Mouse (Mus musculus): Measurements from ENCODE around the gene Palm. TPM values are rescaled to one million over a fixed set of nuclear protein-coding genes. Genes with fewer than 3 reads are reported as not detected.

Palm gene
- polyA plus RNA-seq, 1 experiment from 2014 or later = 80.7 TPM

GRCm38 (mm10) chr10:79822372-79822771 lies 29.0 kb downstream of the Palm start:
- WGBS = 46% methylated on average over 17 of the region's 17 CpGs
- peaks cover 22% of the 10 kb centered on the region for H3K36me3 ChIP-seq
- H3K27ac ChIP-seq = peak overlapping the region; percentile 31; the same call in 1 of the 2 replicates
- DNase-seq (ENCODE audit: low spot score) = no peak
- 0 out of 2 replicates have a peak overlapping the region, but pooled peaks have one; percentile 1 for H3K4me3 ChIP-seq
- H3K4me1 ChIP-seq = peaks cover 35% of the 10 kb centered on the region
- no peaks in the 10 kb centered on the region for H3K9me3 ChIP-seq
- H3K27me3 ChIP-seq (ENCODE audit: insufficient read depth, poor library complexity, severe bottlenecking) = no peaks in the 10 kb centered on the region

DNA sequence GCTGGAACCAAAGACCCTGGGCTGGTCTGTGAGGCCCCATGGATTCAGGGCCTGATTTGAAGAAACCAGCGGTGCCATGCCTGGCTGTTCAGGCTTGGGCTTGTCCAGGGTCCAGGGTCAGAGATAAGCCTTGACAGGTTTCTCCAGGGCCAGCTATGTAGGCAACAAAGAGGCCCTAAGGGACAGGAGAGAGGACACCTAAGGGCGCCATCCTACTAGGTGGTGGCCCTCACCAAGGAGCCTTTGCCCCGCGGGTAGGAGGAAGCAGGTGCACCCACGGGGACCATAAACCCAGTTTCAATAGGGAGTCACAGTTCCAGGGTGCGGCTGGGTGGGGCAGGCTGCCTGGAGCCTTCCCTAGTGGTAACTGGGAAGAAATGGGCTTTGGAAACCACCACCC lies 29.6 kb downstream of the Palm start:
- WGBS = 68% methylated on average over 6 of the region's 6 CpGs
- Histone ChIP-seq H3K36me3 (peaks cover 22% of the 10 kb centered on the region), H3K4me1 (peaks cover 35% of the 10 kb centered on the region), H3K9me3 (no peaks in the 10 kb centered on the region), H3K27me3 (ENCODE audit: insufficient read depth, poor library complexity, severe bottlenecking) (no peaks in the 10 kb centered on the region), H3K4me3 (no peak overlapping the region), H3K27ac (0 out of 2 replicates have a peak overlapping the region, but pooled peaks have one; percentile 31)
- no peak for DNase-seq (ENCODE audit: low spot score)

DNA sequence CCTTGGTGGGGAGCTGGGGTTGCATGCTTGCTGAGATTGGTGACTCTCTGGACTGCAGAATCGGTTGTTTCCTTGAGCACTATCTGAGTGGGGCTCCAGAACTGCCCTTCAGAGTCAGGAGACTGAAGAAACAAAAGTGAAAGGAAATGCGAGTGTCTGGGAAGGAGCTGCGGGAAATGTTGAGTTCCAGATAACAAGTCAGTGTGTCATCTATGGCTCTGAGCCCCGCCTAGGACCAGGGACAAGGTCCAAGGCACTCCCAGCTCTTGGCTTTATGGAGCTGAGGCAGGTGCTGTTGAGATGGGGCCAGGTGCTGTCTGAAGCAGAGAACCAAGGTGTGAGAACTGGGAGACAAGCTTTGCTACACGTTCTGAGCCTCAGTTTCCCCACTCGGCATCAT lies 31.0 kb downstream of the Palm start:
- 0 out of 2 replicates have a peak, but pooled peaks cover 8% of the 10 kb centered on the region for H3K27me3 ChIP-seq (ENCODE audit: insufficient read depth, poor library complexity, severe bottlenecking)
- no peak overlapping the region for H3K4me3 ChIP-seq
- H3K27ac ChIP-seq = peak overlapping the region; percentile 56; the same call in 1 of the 2 replicates
- DNase-seq (ENCODE audit: low spot score) = no peak
- H3K9me3 ChIP-seq = no peaks in the 10 kb centered on the region
- WGBS = 45% methylated on average over 6 of the region's 6 CpGs
- H3K36me3 ChIP-seq = peaks cover 9% of the 10 kb centered on the region
- H3K4me1 ChIP-seq = peaks cover 32% of the 10 kb centered on the region

DNA sequence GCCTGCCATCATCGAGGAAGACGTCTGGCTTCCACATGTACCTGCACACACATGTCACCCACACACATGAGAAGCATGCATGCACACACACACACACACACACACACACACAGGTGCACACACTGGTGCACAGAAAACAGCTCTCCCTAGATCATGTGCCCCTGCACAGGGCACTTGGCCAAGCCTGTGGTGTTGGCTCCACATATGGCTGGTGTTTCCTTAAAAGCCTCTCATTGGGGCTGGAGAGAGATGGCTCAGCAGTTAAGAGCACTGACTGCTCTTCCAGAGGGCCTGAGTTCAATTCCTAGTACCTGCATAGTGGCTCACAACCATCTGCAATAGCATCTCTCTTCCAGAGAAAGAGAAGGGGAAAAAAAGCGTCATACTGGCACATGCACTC lies 38.2 kb downstream of the Palm start:
- WGBS = 86% methylated on average over 3 of the region's 3 CpGs
- H3K27me3 ChIP-seq (ENCODE audit: insufficient read depth, poor library complexity, severe bottlenecking) = 0 out of 2 replicates have a peak, but pooled peaks cover 8% of the 10 kb centered on the region
- no peaks in the 10 kb centered on the region for H3K36me3 ChIP-seq
- H3K9me3 ChIP-seq = no peaks in the 10 kb centered on the region
- no peak for DNase-seq (ENCODE audit: low spot score)
- H3K27ac ChIP-seq = no peak overlapping the region
- H3K4me3 ChIP-seq = no peak overlapping the region
- H3K4me1 ChIP-seq = peaks cover 12% of the 10 kb centered on the region; the same call in 1 of the 2 replicates

- WGBS = 80% methylated on average over 7 of the region's 7 CpGs
- Histone ChIP-seq H3K4me1 (peaks cover 12% of the 10 kb centered on the region; the same call in 1 of the 2 replicates), H3K36me3 (no peaks in the 10 kb centered on the region), H3K27ac (no peak overlapping the region), H3K27me3 (ENCODE audit: insufficient read depth, poor library complexity, severe bottlenecking) (0 out of 2 replicates have a peak, but pooled peaks cover 8% of the 10 kb centered on the region), H3K4me3 (no peak overlapping the region), H3K9me3 (no peaks in the 10 kb centered on the region)
- no peak for DNase-seq (ENCODE audit: low spot score)
These were observed 38.8 kb downstream of the Palm start for GRCm38 (mm10) chr10:79832026-79832785.

- H3K36me3 ChIP-seq = no peaks in the 10 kb centered on the region
- no peak overlapping the region for H3K27ac ChIP-seq
- H3K9me3 ChIP-seq = no peaks in the 10 kb centered on the region
- WGBS = 73% methylated on average over 9 of the region's 9 CpGs
- no peak overlapping the region for H3K4me3 ChIP-seq
- DNase-seq (ENCODE audit: low spot score) = no peak
- 0 out of 2 replicates have a peak, but pooled peaks cover 8% of the 10 kb centered on the region for H3K27me3 ChIP-seq (ENCODE audit: insufficient read depth, poor library complexity, severe bottlenecking)
- peaks cover 12% of the 10 kb centered on the region; the same call in 1 of the 2 replicates for H3K4me1 ChIP-seq
These were observed 39.4 kb downstream of the Palm start for GRCm38 (mm10) chr10:79832786-79833181.

DNA sequence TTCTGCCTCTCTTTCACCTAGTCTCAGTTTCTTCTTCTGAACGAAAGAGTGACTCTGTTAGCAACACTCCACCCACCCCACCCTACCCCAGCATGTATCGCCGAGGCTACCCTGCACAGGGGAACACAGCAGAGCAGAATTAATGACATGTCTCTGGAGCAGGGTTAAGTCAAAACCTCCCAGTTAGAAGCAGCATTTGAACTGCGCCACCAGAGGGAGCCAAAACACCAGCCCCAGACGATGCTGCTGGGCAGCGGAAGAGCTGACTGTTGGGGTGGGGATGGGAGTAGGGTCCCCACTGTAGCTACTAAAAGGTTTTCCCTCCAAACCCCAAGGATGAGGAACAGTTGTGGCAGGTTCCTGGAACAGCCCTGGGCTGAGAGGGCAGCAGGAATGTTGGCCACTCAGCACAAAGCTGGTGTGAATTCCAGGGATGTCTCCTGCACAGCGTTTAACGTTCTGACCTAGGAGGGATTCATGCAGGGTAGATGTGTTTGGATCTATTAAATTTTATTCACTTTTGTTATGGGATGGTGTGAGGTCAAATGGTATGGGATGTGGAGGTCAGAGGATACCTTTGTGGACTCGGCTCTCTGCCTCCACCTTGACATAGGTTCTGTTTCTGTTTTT lies 41.5 kb downstream of the Palm start:
- Histone ChIP-seq H3K9me3 (no peaks in the 10 kb centered on the region), H3K4me3 (no peak overlapping the region), H3K36me3 (no peaks in the 10 kb centered on the region), H3K4me1 (peaks cover 8% of the 10 kb centered on the region; the same call in 1 of the 2 replicates), H3K27me3 (ENCODE audit: insufficient read depth, poor library complexity, severe bottlenecking) (no peaks in the 10 kb centered on the region), H3K27ac (no peak overlapping the region)
- 16% methylated on average over 9 of the region's 9 CpGs for WGBS
- DNase-seq (ENCODE audit: low spot score) = no peak

DNA sequence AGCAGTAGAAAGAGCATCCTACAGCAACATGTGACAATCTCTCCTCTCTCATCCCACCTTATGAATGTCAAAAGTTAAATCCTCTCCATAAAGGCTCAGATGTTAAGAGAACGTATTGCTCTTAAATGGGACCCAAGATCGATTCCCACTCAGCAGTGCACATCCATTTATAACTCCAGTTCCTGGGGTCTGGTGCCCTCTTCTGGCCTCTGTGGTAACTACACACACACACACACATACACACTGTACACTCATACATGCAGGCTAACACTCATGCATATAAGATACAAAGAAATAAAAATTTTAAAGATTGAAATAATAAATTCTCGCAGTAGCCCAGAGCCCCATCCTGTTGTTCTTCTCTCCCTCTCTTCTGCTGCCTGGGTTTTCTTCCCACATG lies 43.5 kb downstream of the Palm start:
- WGBS = 95% methylated on average over 3 of the region's 3 CpGs
- no peaks in the 10 kb centered on the region for H3K36me3 ChIP-seq
- peaks cover 22% of the 10 kb centered on the region; the same call in 1 of the 2 replicates for H3K4me1 ChIP-seq
- H3K4me3 ChIP-seq = no peak overlapping the region
- no peaks in the 10 kb centered on the region for H3K9me3 ChIP-seq
- no peak for DNase-seq (ENCODE audit: low spot score)
- no peaks in the 10 kb centered on the region for H3K27me3 ChIP-seq (ENCODE audit: insufficient read depth, poor library complexity, severe bottlenecking)
- no peak overlapping the region for H3K27ac ChIP-seq

DNA sequence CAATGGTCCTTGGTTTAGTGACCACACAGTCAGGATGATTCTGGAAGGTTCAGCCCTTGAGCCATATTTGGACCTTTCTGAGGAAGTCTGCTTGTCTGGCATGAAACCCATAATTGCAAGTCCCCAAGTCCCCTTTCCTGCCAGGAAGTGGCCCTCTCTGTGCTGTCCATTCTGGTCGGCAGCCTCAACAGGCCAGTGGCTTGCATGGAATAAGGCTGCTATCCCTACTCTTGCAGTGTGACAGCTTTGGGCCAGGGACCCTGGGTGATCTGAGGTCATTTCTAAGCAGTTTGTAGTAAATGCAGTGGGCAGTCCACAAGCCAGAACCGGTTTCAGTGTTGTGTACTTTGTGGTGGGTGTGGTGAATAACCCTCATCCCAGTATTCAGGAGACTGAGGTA lies 44.8 kb downstream of the Palm start:
- WGBS = 60% methylated on average over 2 of the region's 2 CpGs
- DNase-seq (ENCODE audit: low spot score) = no peak
- Histone ChIP-seq H3K36me3 (no peaks in the 10 kb centered on the region), H3K27me3 (ENCODE audit: insufficient read depth, poor library complexity, severe bottlenecking) (no peaks in the 10 kb centered on the region), H3K27ac (no peak overlapping the region), H3K4me3 (no peak overlapping the region), H3K4me1 (peaks cover 33% of the 10 kb centered on the region), H3K9me3 (no peaks in the 10 kb centered on the region)

- no peaks in the 10 kb centered on the region for H3K36me3 ChIP-seq
- no peaks in the 10 kb centered on the region for H3K9me3 ChIP-seq
- H3K4me3 ChIP-seq = no peak overlapping the region; the same call in 1 of the 2 replicates
- WGBS = 85% methylated on average over 3 of the region's 3 CpGs
- no peak for DNase-seq (ENCODE audit: low spot score)
- H3K4me1 ChIP-seq = peaks cover 42% of the 10 kb centered on the region
- H3K27me3 ChIP-seq (ENCODE audit: insufficient read depth, poor library complexity, severe bottlenecking) = no peaks in the 10 kb centered on the region
- H3K27ac ChIP-seq = peak overlapping the region; percentile 90; the same call in 1 of the 2 replicates
These were observed 46.7 kb downstream of the Palm start for GRCm38 (mm10) chr10:79840091-79840490.

DNA sequence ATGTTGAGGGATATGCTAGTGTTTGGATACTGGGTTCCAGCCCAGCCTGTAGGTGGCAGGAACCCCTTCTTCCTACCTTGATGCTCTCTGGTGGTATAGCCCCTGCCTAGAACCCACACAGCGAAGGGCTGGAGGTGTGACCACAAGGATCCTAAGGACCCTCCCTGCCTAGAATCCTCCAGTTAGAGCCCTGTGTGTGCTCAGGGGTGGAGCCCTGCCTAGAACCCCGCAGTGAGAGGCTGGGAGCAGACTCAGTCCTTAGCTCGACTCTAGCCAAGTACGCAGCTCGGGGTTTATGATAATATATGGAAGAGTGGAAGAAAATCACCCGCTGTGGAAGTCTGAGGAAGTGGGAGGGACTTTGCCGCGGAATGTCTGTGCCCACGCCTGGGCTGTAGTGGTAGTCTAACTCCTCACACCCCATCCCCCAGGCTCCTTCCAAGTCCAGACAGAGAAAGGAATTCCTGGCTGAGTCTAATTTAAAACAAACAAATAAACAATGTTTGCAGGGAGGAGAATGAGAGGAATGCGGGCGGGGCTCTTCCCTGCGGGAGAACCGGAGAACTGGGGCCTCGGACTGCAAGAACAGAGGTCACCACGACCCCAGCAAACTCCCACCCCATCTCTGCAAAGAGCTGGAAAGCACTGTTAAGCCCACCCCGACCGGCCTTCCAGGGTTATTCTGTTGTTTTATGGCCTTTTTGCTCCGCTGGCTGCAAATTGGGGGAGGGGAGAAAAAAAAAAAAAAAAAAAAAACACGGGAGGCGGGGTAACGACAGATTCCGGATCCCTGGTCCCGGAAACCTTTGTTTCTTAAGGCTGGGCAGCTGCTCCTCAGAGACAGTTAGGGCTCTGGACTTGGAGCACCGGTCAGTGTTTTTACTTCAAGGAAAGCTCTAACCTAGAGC lies 47.5 kb downstream of the Palm start:
- under 1% methylated on average over 24 of the region's 24 CpGs for WGBS
- peaks cover 45% of the 10 kb centered on the region for H3K4me1 ChIP-seq
- peak overlapping the region; percentile 62 for H3K4me3 ChIP-seq
- no peaks in the 10 kb centered on the region for H3K36me3 ChIP-seq
- peak overlapping the region; percentile 90 for H3K27ac ChIP-seq
- H3K27me3 ChIP-seq (ENCODE audit: insufficient read depth, poor library complexity, severe bottlenecking) = no peaks in the 10 kb centered on the region
- DNase-seq (ENCODE audit: low spot score) = peak; percentile 86
- no peaks in the 10 kb centered on the region for H3K9me3 ChIP-seq

DNA sequence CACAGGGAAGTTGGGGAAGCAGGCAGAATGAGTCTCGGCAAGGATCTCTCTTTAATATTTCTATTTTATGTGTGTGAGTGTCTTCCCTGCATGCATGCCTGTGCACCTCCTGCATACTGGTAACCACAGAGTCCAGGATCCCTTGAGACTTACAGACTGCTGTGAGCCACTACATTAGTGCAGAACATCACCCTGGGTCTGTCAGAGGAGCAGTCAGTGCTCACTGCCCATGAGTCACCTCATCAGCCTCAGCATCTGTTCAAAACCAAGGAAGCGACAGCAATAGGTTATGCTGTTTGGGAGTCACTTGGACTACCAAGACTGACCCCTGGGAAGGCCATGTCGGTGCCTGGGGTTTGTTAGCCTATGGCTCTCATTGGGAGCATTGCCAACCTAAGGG lies 49.0 kb downstream of the Palm start:
- H3K9me3 ChIP-seq = no peaks in the 10 kb centered on the region
- H3K4me1 ChIP-seq = peaks cover 45% of the 10 kb centered on the region
- no peaks in the 10 kb centered on the region for H3K36me3 ChIP-seq
- no peak overlapping the region for H3K4me3 ChIP-seq
- no peak overlapping the region for H3K27ac ChIP-seq
- DNase-seq (ENCODE audit: low spot score) = no peak
- WGBS = 74% methylated on average over 3 of the region's 3 CpGs
- H3K27me3 ChIP-seq (ENCODE audit: insufficient read depth, poor library complexity, severe bottlenecking) = no peaks in the 10 kb centered on the region

Measured in heart, embryonic 10.5 days (tissue).